Mouse (Mus musculus): ENCODE measurements around the gene Rbx1. TPM values are rescaled to one million over a fixed set of nuclear protein-coding genes. Genes with fewer than 3 reads are reported as not detected.
"Not testable (repeated sequence)": the region's sequence is repeated elsewhere in the genome, so short reads cannot be mapped to it uniquely, and the experiment has no call there.

Rbx1 gene
- 65.4 and 79.6 TPM in 2 replicates for total RNA-seq (2015; ENCODE audit: low replicate concordance)
- total RNA-seq (2017; ENCODE audit: low replicate concordance), result 52.0 and 67.4 TPM in 2 replicates

DNA sequence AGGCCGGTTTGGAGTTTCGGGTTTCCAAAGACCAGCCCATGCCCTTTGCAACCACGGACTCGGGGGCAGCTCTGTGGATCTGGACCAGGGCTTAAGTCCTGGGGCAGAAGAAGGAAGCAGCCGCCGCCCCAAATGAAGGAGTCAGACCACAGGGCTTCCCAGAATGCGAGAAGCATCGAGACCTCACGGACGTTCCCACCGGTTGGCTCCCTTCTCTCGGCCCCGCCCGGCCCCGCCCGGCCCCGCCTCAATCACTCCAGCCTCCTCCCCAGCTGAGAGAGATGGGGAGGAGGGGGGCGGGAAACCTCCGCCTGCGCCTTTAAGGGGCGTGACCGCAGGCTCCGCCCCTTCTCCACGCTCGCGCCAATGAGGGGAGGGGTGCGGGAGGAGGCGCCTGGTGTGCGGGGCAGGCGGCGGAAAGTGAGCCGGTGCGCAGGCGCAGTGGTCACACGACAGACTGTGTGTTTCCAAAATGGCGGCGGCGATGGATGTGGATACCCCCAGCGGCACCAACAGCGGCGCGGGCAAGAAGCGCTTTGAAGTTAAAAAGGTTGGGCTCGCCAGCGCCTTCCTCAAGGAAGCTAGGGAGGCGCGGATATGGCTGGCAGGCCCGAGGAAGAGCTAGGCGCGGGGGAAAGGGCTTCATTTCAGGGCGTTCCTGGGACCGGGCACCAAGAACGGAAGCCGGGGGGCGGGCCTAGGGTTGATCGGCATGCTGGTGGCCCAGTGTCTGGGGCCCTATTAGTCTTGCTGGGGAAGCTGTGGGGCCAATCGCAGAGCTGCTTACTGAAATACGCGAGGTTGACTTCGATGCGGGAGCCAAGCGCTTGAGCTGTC is at the start of gene Rbx1:
Gene Rbx1 (plus strand): TSS at position 396 of the 837 bp plus-strand sequence.
- peak; percentile 96 for ATAC-seq (replicated peaks; ENCODE audit: low FRiP score, poor library complexity, severe bottlenecking)

DNA sequence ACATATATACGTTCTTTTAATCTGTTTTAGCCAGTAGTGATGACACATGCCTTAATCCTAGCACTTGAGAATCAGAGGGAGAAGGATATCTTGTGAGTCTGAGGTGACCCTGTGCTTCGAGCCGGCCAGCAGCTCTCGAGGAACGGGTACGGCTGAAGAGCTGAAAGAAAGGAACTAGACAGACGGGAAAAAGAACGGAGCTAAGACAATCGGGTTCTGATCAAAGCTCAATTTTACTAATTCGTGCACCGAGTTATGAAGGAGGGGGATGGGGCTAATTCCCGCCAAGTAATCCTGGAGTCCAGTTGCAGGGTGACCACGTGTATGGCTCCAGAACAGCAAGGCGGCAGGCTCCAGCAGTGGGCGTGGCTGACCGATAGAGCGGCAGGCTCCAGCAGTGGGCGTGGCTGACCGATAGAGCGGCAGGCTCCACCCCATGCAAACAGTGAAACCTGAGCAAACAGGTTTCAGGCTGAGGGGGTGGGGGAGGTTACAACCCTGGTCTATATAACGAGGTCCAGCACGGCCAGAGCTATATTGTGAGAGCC is 49.3 kb upstream of the Rbx1 start:
- ATAC-seq (replicated peaks; ENCODE audit: low FRiP score, poor library complexity, severe bottlenecking), result peak; percentile 84

DNA sequence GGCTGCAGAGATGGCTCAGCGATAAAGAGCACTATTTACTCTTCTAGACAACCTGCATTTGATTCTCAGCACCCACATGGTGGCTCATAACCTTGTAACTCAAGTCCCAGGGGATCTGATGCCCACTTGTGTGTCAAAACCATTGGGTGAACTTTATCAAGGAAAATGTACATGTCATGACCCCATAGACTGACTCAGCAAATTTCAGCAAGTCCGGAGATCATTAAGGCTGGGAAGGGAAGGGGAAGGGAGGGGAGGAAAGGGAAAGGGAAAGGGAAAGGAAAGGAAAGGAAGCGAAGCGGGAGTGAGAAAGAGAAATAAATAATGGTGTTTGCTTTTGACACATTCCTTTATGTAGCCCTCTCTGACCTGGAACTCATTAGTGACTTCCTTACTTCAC is 48.0 kb upstream of the Rbx1 start:
- ATAC-seq (replicated peaks; ENCODE audit: low FRiP score, poor library complexity, severe bottlenecking), result peak; percentile 44; the same call in 1 of the 2 replicates

DNA sequence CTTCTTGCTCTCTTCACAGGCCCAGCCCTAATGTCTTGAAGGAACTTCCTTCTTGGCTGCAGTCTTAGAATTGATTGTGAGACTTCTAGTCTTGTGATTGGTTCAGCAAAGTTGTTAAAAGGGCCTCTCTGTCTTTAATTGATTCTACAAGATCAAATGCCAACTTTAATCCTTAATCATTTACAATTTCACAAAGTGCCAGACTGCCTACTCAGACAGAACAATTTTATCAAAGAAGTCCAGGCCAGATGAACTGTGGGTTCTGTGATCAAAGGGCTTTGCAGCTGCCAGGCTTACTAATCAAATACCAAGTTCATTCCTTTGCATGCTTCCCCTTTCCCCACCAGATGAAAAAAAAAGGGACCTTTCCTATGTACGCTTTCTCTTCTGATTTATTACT is 44.6 kb upstream of the Rbx1 start:
- no peak for ATAC-seq (replicated peaks; ENCODE audit: low FRiP score, poor library complexity, severe bottlenecking)

- no peak for ATAC-seq (replicated peaks; ENCODE audit: low FRiP score, poor library complexity, severe bottlenecking)
Observed at GRCm38 (mm10) chr15:81422156-81422681, 43.9 kb upstream of the Rbx1 start.

GRCm38 (mm10) chr15:81425311-81425710 is 40.8 kb upstream of the Rbx1 start:
- no peak for ATAC-seq (replicated peaks; ENCODE audit: low FRiP score, poor library complexity, severe bottlenecking)

DNA sequence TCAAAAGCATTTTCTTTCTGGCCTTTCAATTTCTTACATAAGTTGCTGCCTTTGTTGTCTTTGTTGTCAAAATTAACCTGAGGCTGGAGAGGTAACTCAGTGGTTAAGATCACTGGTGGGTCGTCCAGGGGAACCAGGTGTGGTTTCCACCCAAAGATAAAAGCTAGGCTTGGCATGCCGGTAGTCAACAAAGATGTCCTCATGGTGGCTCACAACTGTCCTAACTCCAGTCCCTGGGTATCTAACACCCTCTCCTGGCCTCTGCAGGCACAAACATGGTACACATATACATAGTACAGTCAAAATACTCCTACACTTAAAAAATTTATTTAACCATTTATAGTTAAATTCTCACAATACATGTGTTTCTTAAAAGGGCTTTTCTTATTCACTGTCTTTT is 38.1 kb upstream of the Rbx1 start:
- ATAC-seq (replicated peaks; ENCODE audit: low FRiP score, poor library complexity, severe bottlenecking), result no peak

DNA sequence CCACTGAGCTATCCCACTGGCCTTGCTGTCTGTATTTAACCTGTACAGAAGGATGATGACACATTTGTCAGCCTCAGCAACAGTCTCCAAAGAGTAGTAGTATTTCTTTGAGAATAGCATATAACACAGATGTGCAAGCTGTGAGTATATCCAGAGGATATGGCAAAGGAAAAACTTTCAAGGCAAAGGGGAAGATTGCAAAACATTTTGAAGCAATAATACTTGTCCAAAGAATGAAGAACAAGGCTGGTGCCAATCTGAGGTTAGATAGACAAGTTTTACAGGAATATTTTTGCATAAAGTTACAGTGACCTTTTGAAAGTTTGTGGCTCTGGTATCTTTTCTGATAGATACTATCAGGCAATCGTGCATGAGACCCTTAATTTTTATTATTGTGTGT is 34.9 kb upstream of the Rbx1 start:
- no peak for ATAC-seq (replicated peaks; ENCODE audit: low FRiP score, poor library complexity, severe bottlenecking)

- no peak for ATAC-seq (replicated peaks; ENCODE audit: low FRiP score, poor library complexity, severe bottlenecking)
Observed at GRCm38 (mm10) chr15:81438345-81438744, 27.8 kb upstream of the Rbx1 start.

DNA sequence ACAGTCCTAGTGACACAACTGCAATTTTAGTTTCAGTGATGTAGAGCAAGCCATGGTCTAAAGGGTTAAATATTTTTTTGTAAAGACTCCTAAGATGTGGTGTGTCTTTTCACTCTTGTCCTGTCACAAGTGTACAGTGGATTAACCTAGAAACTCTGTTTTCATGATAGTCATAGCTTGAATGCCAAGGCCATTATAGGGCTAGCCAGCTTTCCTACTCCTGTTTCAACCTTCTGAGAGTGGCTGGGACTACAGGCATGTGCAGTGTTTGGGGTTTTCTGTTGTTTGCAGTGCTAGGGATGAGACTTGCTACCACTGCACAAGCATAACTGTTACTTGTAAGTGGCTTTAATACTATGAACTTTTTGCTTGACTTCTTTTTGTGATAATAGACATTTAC is 26.9 kb upstream of the Rbx1 start:
- no peak for ATAC-seq (replicated peaks; ENCODE audit: low FRiP score, poor library complexity, severe bottlenecking)

- peak; percentile 89 for ATAC-seq (replicated peaks; ENCODE audit: low FRiP score, poor library complexity, severe bottlenecking)
Observed at GRCm38 (mm10) chr15:81448463-81448862, 17.6 kb upstream of the Rbx1 start.

GRCm38 (mm10) chr15:81461523-81461922 is 4.6 kb upstream of the Rbx1 start:
- no peak for ATAC-seq (replicated peaks; ENCODE audit: low FRiP score, poor library complexity, severe bottlenecking)

DNA sequence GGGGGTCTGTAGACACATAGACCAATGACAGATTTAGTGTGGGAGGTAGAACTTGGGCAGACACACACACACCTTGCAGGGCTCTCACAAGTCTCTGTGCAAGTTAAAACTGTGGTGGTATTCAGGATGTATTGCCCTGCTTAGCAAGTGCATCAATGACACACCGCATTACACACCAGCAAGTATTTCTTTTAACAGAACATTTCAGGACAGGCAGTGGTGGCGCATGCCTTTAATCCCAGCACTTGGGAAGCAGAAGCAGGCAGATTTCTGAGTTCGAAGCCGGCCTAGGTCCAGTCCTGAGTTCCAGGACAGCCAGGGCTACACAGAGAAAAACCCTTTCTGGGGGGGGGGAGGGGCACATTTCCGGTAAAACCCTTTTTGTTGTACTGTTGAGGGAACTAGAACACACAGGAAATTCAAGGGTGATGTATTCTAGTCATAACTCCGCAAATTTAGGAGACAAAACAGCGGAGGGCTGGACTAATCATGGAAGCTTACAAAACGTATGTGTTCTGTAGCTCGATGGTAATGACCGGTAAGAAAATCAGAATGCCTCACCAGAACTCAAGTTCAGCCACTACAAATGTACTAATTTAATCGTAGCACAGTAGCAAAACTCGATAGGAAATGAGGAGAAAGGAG is 958 bp upstream of the Rbx1 start:
- no peak for ATAC-seq (replicated peaks; ENCODE audit: low FRiP score, poor library complexity, severe bottlenecking)

DNA sequence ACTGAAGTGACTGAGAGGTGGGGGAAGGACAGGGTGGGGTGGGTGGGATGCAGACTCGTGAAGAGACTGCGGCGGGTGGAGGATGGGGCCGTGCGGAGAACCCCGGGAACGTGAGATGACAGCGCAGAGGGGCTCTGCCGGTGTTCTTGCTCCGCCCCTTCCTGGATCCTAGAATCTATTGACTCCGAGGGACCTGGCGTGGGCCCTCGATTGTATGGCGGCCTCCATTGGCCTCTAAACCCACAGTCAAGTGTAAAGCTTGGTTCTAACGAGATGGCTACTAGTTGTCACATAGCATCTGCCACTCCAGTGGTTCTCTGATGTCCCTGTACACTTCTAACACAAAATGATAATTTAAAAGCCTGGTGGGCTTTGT is 630 bp downstream of the Rbx1 start:
- ATAC-seq (replicated peaks; ENCODE audit: low FRiP score, poor library complexity, severe bottlenecking), result peak; percentile 49

DNA sequence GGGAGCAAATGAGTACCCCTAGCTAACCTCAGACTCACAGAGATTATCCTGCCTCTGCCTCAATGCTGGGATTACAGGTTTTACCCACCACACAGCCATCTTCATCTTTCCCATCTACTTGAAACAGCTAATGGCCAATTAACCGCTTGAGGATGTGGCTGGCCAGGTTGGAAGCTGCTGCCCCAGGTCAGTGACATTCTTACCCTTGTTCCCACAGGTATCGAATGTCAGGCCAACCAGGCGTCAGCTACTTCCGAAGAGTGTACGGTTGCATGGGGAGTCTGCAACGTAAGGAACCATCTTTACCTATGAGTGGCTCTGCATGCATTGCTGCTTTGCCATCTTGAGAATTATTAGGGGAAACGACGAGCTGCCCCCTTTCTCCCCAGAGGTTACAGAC is 4.6 kb downstream of the Rbx1 start:
- ATAC-seq (replicated peaks; ENCODE audit: low FRiP score, poor library complexity, severe bottlenecking), result no peak

DNA sequence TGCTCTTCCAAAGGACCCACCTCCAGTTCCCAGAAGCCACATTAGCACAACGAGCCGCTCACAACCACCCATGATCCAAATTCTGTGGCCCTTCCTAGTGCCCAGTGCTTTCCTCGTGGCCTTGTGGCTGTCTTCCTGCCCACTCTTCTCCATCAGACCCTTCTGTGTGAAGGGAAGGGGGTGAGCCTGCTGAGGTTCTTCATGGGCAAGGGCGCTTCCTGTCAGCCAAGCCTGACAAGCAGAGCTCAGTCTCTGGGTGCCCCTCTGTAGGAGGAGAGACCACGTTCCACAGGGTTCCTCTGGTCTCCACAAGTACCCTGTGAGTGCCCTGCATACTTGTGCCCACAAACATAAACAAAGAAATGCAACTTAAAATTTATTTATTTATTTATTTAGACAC is 6.2 kb downstream of the Rbx1 start:
- ATAC-seq (replicated peaks; ENCODE audit: low FRiP score, poor library complexity, severe bottlenecking), result no peak

GRCm38 (mm10) chr15:81475654-81476053 is 9.6 kb downstream of the Rbx1 start:
- no peak for ATAC-seq (replicated peaks; ENCODE audit: low FRiP score, poor library complexity, severe bottlenecking)

GRCm38 (mm10) chr15:81476597-81476996 is 10.5 kb downstream of the Rbx1 start:
- no peak for ATAC-seq (replicated peaks; ENCODE audit: low FRiP score, poor library complexity, severe bottlenecking)

- no peak for ATAC-seq (replicated peaks; ENCODE audit: low FRiP score, poor library complexity, severe bottlenecking)
Observed at GRCm38 (mm10) chr15:81479446-81480213, 13.5 kb downstream of the Rbx1 start.

DNA sequence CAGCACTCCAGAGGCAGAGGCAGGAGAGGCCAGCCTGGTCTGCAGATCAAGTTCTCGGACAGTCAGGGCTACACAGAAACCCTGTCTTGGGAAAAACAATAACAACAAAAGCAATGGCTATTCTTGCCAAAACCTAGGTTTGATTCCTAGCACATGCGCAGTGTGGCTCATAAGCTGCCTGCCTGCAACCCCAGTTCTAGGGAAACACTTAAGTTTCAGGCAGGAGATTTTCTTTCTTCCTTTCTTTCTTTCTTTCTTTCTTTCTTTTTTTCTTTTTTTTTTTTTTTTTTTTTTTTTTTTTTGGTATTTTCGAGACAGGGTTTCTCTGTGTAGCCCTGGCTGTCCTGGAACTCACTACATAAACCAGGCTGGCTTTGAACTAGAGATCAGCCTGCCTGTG is 14.2 kb downstream of the Rbx1 start:
- not testable (repeated sequence) for ATAC-seq (replicated peaks; ENCODE audit: low FRiP score, poor library complexity, severe bottlenecking)

All from erythroid progenitor cell, adult 5-6 weeks (primary cell).